Mouse (Mus musculus): ENCODE measurements around the gene Cers3.

Gene Cers3

DNA sequence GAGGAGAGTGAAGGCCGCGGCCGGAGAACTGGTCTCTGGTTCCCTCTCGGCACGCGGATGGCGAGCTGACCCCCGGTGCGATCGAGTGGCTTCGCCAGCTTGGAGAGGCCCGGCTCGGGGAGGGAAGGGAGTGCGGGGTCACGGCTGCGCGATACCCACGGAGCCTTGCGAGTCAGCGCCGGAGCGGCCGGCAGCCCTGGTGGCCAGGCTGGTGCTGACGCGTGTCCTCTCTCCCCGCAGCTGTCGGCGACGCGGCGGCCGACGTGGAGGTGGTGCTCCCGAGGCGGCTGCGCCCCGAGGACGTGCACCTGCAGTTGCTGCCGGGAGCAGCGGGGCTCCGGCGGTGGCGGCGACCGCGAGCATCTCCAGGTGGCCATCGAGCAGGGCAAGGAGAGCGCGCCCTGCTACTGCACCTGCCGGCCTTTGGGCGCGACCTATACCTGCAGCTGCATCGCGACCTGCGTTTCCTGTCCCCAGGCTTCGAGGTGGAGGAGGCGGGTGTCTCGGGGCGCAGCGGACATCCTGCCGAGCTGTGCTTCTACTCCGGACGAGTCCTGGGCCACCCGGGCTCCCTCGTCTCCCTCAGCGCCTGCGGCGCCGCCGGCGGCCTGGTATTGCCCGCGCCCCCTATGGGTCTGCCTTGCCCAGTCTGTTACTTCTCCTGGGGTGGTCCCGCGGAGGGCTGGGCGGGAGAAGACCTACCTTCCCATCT lies 96.9 kb downstream of the Cers3 start:
- no peak for DNase-seq (ENCODE audit: low spot score)

DNA sequence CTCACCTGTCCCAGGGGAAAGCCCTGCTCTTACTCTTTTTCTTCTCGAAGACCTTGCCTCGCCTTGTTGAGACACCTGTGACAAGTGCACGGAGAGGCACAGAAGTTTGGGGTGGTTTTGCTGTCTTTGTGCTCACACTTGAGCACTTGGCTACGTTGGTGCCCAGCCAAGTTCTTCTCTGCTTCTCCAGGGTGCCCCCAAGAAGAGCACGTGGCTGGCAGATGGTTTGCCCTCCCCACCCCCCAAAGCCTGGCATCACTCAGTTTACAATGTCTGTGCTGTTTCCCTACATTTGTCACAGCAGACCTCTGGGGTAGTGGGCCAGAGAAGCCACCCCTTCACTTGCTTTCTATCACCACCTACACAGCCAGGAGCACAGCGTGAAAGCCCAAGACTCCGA lies 97.9 kb downstream of the Cers3 start:
- DNase-seq (ENCODE audit: low spot score): no peak

DNA sequence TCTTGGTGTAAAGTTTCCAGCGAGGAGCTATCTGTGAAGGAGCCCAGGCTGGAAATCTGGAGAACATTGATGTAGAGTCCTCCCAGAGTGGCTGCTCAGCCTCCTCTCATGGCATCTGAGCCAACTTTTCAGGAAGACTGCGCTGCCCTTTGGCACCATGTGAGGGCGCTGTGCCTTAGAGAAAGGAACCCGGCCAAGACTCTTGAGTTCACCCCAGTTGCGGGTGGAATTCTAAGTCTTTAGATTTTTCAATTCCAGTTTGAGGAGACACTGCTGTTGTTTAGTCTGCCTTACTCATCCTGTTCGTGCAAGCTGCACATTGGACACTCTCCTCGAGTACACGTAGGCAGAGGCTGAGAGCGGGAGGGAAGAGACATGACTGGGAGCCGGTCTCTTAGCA lies 98.7 kb downstream of the Cers3 start:
- DNase-seq (ENCODE audit: low spot score): peak; percentile 19

DNA sequence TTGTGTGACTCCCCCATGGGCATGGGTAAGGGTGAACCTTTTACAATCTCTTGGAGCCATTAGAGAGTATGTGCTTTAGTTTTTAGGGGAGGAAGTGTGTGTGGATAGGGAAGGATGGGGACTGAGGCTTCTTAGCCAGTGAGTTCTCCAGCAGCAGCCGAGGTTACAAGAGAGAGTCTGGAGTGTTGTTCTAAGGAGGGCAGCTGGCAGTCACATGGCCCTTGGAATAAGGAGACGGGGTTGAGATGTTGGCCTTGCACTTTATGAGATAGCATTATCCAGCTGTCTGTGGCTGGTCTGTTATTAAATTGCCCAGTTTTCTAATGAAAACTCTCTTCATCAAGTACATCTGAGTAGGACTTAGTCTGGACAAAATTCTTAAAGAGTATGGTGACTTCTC lies 100.5 kb downstream of the Cers3 start:
- no peak for DNase-seq (ENCODE audit: low spot score)

DNA sequence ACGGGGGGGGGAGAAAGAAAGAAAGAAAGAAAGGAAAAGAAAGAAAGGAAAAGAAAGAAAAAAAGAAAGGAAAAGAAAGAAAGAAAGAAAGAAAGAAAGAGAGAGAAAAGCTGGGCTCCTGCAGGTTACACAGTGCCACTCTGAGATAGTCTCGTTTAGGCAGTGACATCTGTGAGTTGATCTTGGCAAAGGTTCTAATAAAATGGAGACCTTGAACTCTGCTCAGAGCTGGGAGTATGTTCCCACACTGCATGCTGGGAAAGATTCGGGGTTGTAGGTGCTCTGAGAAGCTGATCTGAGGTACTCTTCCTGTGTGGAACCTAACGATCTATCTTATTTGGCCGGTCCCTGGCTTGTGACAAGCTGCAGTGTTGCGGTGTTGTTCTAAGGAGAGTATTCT lies 103.3 kb downstream of the Cers3 start:
- DNase-seq (ENCODE audit: low spot score): no peak

DNA sequence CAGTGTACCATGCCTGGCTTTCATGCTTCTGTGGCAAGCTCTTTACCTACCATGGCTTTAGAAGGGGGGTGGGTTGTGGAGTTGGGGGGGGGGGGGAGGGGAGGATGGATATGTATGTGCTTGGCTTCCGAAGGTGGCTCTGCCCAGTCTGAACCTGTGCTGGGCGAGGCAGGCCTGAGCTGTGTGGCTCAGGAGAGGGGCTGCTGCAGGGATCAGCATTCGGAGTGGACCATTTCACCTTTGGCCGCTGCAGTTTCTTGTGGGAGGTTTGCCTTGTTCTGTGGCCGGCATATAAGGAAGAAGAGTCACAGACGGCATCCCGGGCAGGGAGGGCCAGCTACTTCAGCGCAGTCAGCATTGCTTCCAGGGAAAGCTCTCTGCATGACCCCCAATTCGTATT lies 104.0 kb downstream of the Cers3 start:
- no peak for DNase-seq (ENCODE audit: low spot score)

DNA sequence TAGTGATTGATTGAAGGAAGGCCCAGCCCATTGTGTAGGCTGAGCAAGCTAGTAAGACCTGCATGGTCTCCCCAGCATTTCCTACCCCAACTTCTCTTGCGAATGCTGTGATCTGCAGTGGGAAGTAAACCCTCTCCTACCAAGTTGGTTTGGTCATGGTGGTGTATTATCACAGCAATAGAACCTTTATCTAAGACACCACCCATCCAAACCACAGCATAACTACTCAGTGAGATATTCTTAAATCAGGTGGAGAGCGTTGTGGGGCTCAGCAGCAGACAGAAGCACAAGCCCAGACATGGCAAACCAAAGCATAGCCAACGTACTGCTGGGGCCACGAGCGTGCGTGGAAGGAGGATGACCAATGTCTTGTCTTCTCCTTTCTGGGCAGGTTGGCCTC lies 106.0 kb downstream of the Cers3 start:
- no peak for DNase-seq (ENCODE audit: low spot score)

DNA sequence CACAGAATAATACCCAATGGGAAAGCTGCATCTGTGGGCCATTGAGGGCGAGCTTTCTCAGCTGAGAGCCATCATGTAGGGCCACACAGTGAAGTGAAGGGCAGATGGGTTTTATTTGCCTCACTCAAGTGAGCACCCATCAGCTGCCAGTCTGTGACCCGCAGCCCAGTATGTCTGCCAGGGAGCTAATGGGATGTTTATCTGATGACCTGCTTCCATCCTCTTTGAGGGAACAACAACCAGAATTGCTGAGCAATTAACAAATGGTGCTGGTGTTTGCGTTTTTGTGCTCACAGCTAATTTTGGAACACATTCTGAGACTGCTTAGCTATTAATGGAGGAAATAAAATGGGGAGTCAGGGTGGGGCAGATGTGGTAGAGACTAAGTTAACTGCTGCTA lies 108.9 kb downstream of the Cers3 start:
- no peak for DNase-seq (ENCODE audit: low spot score)

DNA sequence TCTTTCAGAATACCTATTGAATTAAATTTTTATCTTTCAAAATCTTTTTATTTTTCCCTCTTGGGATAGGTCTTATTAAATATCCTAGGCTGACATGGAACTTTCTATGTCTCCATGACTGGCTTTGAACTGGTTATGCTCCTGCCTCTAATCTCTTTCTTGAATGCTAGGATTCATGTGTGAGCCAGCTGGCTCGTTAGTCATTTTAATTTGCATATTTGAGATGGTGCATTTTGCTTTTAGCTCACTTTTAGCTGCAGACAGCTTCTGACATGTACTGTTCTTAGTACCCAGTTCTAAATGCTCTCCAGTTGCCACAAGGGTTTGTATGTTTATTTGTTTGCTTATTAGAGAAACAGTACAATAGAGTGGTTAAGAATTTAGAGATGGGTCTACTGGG lies 114.3 kb downstream of the Cers3 start:
- no peak for DNase-seq (ENCODE audit: low spot score)

DNA sequence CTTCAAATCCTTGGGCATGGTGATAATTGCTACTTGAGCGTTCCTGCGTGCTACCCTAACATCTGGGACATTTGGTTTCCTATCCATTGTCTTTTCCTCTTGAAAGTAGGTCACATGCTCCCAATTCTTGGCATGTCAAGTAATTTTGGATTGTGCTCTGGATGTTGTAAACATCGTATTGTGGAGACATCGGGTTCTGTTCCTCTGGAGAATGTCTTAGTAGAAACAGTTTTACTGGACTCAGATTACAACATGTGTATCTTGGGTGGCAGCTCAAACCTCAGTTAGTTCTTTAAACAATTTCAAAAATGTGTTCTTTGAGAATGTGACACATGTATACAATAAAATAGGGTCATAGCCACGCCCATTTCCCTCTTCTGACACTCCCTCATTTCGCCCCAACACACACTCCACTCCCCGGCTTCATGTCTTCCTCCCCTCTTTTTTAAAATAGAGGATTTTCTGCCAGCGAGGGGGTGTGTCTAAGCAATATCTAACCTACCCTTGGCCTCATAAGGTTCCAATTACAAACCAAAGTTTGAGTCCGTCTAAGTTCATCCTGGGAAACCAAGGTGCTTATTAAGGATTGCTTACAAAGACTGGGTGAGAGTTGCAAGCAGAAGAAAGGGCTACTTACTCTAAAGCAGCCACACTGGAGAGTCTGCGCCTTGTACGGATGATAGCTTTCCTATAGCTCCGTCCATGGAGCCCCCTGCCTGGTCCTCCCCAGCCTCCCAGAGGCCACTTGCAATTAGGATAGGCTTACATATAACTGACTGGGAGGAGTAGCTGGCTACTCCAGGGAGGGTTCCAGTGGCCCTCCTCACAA lies 115.2 kb downstream of the Cers3 start:
- no peak for DNase-seq (ENCODE audit: low spot score)

DNA sequence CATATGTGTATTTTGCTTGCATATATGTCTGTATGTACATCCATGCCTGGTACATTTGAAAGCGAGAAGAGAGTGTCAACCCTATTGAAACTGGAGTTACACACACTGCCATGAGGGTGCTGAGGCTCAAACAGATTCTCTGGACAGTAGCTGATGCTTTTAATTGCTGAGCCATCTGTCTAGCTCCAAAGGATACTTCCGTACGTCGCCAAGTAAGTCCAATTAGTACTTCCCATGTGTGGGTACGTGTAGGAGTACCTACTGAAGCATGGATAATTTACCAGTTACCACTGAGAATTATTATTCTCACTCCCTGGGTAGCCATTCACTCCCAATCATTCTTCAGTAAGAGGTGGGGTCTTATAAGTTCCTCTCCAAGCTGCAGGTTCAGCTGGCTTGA lies 115.9 kb downstream of the Cers3 start:
- no peak for DNase-seq (ENCODE audit: low spot score)

DNA sequence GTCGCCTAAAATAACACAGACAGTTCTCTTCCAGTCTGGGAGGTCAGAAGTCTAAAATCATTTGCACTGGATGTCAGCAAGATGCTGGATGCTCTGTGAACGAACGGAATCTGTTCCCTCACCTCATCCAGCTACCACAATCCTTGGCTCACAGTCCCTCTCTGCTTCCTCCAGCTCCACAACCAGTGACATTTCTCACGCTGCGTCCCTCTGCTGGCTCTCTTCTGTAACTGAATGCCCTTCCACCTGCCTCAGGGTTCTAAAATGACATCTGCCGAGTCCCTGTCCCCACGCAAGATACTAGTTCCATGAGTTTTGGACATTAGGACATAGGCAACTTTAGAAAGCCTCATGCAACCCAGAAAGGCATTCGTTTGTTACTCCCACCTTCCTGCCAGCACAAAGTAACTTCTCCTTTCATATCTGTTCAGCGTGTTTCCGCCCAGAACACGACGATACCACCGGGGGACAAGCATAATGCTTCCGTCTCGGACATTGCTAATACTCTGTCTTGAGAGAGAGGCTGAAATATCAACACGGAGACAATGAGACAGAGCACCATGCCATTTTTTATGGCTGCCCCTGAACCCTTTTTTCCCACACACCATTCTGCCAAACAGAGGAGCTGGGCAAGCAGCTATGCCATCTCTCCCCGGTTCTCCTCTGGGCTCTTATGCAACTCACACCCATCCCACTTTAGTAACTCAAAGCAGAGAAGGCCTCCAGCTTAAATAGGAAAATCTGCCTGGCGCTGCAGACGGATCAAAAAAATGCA lies 123.8 kb downstream of the Cers3 start:
- DNase-seq (ENCODE audit: low spot score): no peak

DNA sequence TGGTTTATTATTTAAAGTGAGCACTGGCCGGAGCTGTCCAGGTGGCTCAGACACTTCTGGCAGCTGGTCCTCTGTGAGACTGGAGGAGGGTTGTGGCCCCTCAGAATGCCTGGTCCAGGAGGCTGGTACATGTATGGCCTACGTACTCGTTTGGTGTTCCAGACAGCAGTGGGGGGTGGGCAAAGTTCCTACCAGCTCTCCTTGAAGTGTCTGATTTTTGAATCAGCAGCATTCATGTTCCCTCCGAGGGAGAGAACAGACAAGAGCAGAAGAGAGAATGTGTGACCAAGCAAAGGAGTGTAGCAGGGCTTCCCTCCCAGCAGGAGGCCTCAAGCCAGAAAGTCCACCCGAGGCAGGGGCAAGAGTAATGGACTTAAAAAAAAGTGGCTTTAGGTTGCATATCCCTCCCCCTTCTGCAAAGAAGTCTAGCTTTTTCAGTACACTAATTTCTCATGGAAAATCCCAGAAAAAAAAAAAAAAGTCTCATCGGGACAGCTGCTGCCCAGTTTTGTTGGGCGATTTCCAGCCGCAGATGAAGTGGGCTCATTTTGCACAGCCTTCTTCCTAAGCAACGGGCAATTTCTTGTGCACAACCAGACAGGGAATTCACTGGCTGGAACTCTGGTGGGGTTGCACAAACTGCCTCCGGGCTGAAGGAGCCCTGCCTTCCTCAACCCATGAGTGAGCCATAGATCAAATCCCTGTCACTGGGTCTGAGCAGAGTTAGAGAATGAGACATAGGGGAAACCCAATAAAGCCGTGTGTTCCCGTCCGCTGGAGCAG lies 124.6 kb downstream of the Cers3 start:
- no peak for DNase-seq (ENCODE audit: low spot score)

DNA sequence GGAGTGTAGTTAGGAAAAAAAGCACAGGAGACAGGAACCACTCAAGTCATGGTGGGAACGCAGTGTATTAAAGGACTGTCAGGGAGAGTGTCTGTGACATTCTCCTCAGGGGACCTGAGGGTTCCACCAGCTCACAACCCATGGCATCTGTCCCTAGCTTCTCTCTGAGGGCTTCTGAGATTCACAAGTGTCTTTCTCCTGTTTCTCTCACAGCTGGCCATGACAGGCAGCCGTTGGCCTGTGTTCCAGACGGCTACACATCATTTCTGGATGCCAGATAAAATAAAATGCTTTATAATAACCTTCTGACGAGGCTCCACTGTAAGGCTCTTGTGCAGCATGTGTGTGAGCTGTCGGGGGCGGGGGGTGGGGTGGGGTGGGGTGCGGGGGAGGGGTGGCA lies 128.2 kb downstream of the Cers3 start:
- DNase-seq (ENCODE audit: low spot score): no peak

DNA sequence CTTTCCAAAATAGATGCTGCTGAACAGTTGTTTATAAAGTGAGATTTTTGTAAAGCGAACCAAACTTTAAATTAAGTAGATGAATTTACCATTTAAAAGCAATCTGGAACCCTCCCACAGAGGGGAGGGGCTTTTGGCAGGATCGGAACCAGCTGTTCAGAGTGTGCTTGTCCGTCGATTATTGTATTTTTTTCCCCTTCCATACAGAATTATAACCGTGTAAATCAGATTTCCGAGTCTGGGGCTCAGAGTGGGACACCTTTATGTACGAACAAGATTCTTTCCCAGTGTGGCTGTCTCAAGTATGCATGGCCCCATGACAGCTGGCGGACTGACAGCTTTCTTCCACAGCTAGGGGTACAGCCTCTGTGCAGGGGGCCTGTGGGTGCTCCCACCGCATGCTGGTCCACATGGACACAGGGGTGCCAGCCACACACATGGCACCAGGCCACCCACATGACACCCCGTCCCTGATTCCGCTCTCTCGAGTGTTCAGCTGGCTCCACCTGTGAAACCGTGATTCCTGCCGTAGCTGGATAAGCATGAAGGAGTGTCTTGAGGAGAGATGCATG lies 128.7 kb downstream of the Cers3 start:
- no peak for DNase-seq (ENCODE audit: low spot score)

DNA sequence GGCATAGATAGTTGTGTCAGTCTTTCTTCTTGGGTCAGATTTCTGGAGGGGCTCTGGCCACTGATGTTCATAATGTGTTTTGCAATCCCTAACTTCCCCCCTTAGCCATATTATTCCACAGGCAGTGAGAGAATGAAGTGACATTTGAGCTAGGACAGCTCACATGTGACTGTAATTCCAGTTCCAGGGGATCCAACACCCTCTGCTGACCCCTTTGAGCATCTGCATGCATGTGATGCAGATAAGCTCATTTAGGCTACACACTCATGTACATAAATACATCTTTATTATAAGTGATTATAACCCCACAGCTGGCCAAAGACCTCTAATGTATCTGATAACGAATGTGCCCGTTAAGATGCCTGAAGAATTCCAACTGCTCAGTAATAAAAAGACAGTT lies 129.9 kb downstream of the Cers3 start:
- no peak for DNase-seq (ENCODE audit: low spot score)
